In the genomic region with DNA sequence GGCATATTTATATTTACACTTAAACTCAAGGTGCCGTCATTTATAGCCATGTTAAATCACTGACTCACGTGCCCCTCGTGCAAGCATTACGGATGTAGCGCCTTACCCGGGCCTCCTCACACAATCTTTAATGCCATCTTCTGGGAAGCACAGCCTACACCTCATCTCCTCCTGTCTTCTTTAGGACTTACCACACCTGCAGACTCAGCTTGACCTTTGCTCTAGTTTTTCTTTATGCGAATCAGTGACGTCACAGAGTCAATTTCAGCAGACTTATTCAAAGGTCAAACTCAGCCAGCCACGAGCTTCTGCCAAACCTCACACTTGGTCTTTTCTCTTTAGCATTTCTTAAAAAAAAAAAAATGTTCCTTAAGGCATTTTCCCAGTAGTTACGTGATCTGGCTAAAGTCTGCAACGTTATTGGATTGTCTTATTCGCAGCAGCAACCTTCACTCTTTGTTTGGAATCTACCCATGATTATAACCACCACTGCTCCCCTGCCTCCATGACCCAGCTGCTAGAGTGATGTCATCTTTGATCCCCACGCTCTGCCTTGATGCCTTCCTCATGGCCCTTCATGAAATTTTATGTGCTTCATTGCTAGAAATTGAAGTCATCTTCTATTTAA, we compare ENCODE assay signal across 19 mouse cellular contexts.
A peak's percentile ranks its signal among the peaks of the same experiment; 100 is the strongest.
DNase-seq lines count a peak whose midpoint lies in the region; ATAC-seq and TF ChIP-seq lines count a peak whose summit lies in the region.
"Had no signal": no experiment of that assay in that cellular context is flagged by ENCODE, and none has a peak within 500 bp of the region (broad histone marks: within the 10 kb centered on the region; RNA-seq: fewer than 3 reads in every experiment).

No protein-coding gene starts in this region.

- DNase-seq in kidney, adult 2 months, result peak; percentile 25
- peak; percentile 70 for DNase-seq in embryonic facial prominence, embryonic 14.5 days (ENCODE audit: low spot score)
- DNase-seq in intestine, embryonic 14.5 days (ENCODE audit: low spot score), result no peak
- DNase-seq in ovary, postnatal 14 days (ENCODE audit: low spot score), result no peak
- no peak for DNase-seq in embryo, embryonic 11 days
- DNase-seq: adrenal gland, adult 2 months; cerebellum, adult 2 months; cerebellum, postnatal 36 days; heart, adult 2 months; kidney, postnatal 4 days; lung, adult 2 months; lung, postnatal 36 days; right cerebral cortex, postnatal 25 days had no signal

- no peaks in the 10 kb centered on the region for H3K36me3 ChIP-seq in kidney, adult 2 months (ENCODE audit: control insufficient read depth, insufficient read depth, low read length)
- H3K36me3 ChIP-seq in kidney, embryonic 16.5 days (ENCODE audit: insufficient read depth, low read length), result no peaks in the 10 kb centered on the region
- H3K36me3 ChIP-seq in embryonic facial prominence, embryonic 14.5 days (ENCODE audit: control insufficient read depth, insufficient read depth, low read length), result no peaks in the 10 kb centered on the region
- no peaks in the 10 kb centered on the region for H3K36me3 ChIP-seq in intestine, embryonic 14.5 days (ENCODE audit: control insufficient read depth, insufficient read depth, low read length)
- H3K36me3 ChIP-seq in limb, embryonic 15.5 days, result no peaks in the 10 kb centered on the region
- H3K36me3 ChIP-seq: embryonic facial prominence, embryonic 15.5 days; forebrain, embryonic 10.5 days; hindbrain, embryonic 12.5 days; limb, embryonic 12.5 days had no signal

- ATAC-seq in kidney, embryonic 16.5 days (ENCODE audit: low FRiP score, low TSS enrichment), result no peak
- ATAC-seq in embryonic facial prominence, embryonic 14.5 days (ENCODE audit: low read depth), result peak; percentile 62; the same call in 1 of the 2 replicates
- 0 out of 2 replicates have a peak, but pooled peaks have one; percentile 70 for ATAC-seq in intestine, embryonic 14.5 days (replicated peaks; ENCODE audit: low FRiP score, low TSS enrichment, low read depth)
- peak; percentile 71 for ATAC-seq in limb, embryonic 15.5 days (ENCODE audit: insufficient number of reproducible peaks, low FRiP score, low TSS enrichment, low read depth)

- H3K9me3 ChIP-seq in kidney, embryonic 16.5 days (ENCODE audit: low read length), result no peaks in the 10 kb centered on the region
- no peaks in the 10 kb centered on the region for H3K9me3 ChIP-seq in embryonic facial prominence, embryonic 14.5 days (ENCODE audit: control insufficient read depth, low read length)
- H3K9me3 ChIP-seq in intestine, embryonic 14.5 days (ENCODE audit: control insufficient read depth, low read length), result no peaks in the 10 kb centered on the region
- H3K9me3 ChIP-seq in limb, embryonic 15.5 days, result no peaks in the 10 kb centered on the region
- H3K9me3 ChIP-seq: embryonic facial prominence, embryonic 15.5 days; forebrain, embryonic 10.5 days; hindbrain, embryonic 12.5 days; limb, embryonic 12.5 days had no signal

- no peak for TF ChIP-seq POLR2A in kidney, adult 2 months (IDR thresholded peaks at IDR 0.05; ENCODE audit: low read depth, low read length)

- peaks cover 3% of the 10 kb centered on the region for H3K4me1 ChIP-seq in kidney, adult 2 months (ENCODE audit: control insufficient read depth, insufficient read depth, low read length)
- H3K4me1 ChIP-seq in kidney, embryonic 16.5 days (ENCODE audit: insufficient read depth, low read length), result peaks cover 4% of the 10 kb centered on the region; the same call in 1 of the 2 replicates
- no peaks in the 10 kb centered on the region; the same call in 1 of the 2 replicates for H3K4me1 ChIP-seq in embryonic facial prominence, embryonic 14.5 days (ENCODE audit: control insufficient read depth, insufficient read depth, low read length)
- H3K4me1 ChIP-seq in intestine, embryonic 14.5 days (replicated peaks; ENCODE audit: control insufficient read depth, insufficient read depth, low read length), result no peaks in the 10 kb centered on the region
- peaks cover 6% of the 10 kb centered on the region; the same call in 1 of the 2 replicates for H3K4me1 ChIP-seq in limb, embryonic 15.5 days
- H3K4me1 ChIP-seq: embryonic facial prominence, embryonic 15.5 days; forebrain, embryonic 10.5 days; limb, embryonic 12.5 days had no signal

- no peak for TF ChIP-seq CTCF in kidney, adult 2 months (conservative IDR thresholded peaks at IDR 0.05; ENCODE audit: insufficient read depth, insufficient read length, low read depth, low read length)

- no peak overlapping the region for H3K4me2 ChIP-seq in kidney, embryonic 16.5 days (replicated peaks; ENCODE audit: low read depth, low read length)
- no peak overlapping the region for H3K4me2 ChIP-seq in embryonic facial prominence, embryonic 14.5 days (ENCODE audit: low read depth, low read length)
- no peak overlapping the region for H3K4me2 ChIP-seq in intestine, embryonic 14.5 days (ENCODE audit: low read length)
- H3K4me2 ChIP-seq in limb, embryonic 15.5 days, result no peak overlapping the region
- H3K4me2 ChIP-seq: embryonic facial prominence, embryonic 15.5 days; hindbrain, embryonic 12.5 days; limb, embryonic 12.5 days had no signal

- WGBS in kidney, adult 2 months, result 57% methylated on average over 13 of the region's 13 CpGs
- 63% methylated on average over 13 of the region's 13 CpGs for WGBS in kidney, embryonic 16.5 days
- WGBS in embryonic facial prominence, embryonic 14.5 days, result 59% methylated on average over 13 of the region's 13 CpGs
- WGBS in intestine, embryonic 14.5 days, result 64% methylated on average over 13 of the region's 13 CpGs
- 43% methylated on average over 13 of the region's 13 CpGs for WGBS in limb, embryonic 15.5 days

- no peak overlapping the region for H3K4me3 ChIP-seq in kidney, adult 2 months (ENCODE audit: insufficient read depth, low read depth, low read length)
- no peak overlapping the region for H3K4me3 ChIP-seq in kidney, embryonic 16.5 days (ENCODE audit: low read length)
- no peak overlapping the region for H3K4me3 ChIP-seq in embryonic facial prominence, embryonic 14.5 days (ENCODE audit: low read depth, low read length)
- H3K4me3 ChIP-seq in intestine, embryonic 14.5 days (ENCODE audit: low read depth, low read length), result no peak overlapping the region
- H3K4me3 ChIP-seq in limb, embryonic 15.5 days, result no peak overlapping the region
- H3K4me3 ChIP-seq: embryonic facial prominence, embryonic 15.5 days; forebrain, embryonic 10.5 days; heart, adult 2 months; hindbrain, embryonic 12.5 days; limb, embryonic 12.5 days had no signal

- no peak overlapping the region for H3K27ac ChIP-seq in kidney, adult 2 months (ENCODE audit: insufficient read depth, low read depth, low read length)
- no peak overlapping the region for H3K27ac ChIP-seq in kidney, embryonic 16.5 days (ENCODE audit: low read length)
- H3K27ac ChIP-seq in embryonic facial prominence, embryonic 14.5 days (replicated peaks; ENCODE audit: low read depth, low read length), result no peak overlapping the region
- no peak overlapping the region for H3K27ac ChIP-seq in intestine, embryonic 14.5 days (ENCODE audit: low read depth)
- H3K27ac ChIP-seq in limb, embryonic 15.5 days, result 0 out of 2 replicates have a peak overlapping the region, but pooled peaks have one; percentile 22
- H3K27ac ChIP-seq: embryonic facial prominence, embryonic 15.5 days; forebrain, embryonic 10.5 days; heart, adult 2 months; hindbrain, embryonic 12.5 days; limb, embryonic 12.5 days had no signal

- H3K27me3 ChIP-seq in kidney, adult 2 months (replicated peaks; ENCODE audit: control insufficient read depth, insufficient read depth, low read length), result no peaks in the 10 kb centered on the region
- no peaks in the 10 kb centered on the region for H3K27me3 ChIP-seq in kidney, embryonic 16.5 days (ENCODE audit: insufficient read depth, low read length)
- H3K27me3 ChIP-seq in embryonic facial prominence, embryonic 14.5 days (replicated peaks; ENCODE audit: control insufficient read depth, insufficient read depth, low read length), result no peaks in the 10 kb centered on the region
- no peaks in the 10 kb centered on the region for H3K27me3 ChIP-seq in intestine, embryonic 14.5 days (replicated peaks; ENCODE audit: control insufficient read depth, insufficient read depth, low read length)
- no peaks in the 10 kb centered on the region for H3K27me3 ChIP-seq in limb, embryonic 15.5 days
- H3K27me3 ChIP-seq: embryonic facial prominence, embryonic 15.5 days; hindbrain, embryonic 12.5 days; limb, embryonic 12.5 days had no signal

- H3K9ac ChIP-seq in kidney, embryonic 16.5 days (replicated peaks; ENCODE audit: low read length), result no peak overlapping the region
- H3K9ac ChIP-seq in embryonic facial prominence, embryonic 14.5 days (ENCODE audit: low read depth, low read length), result no peak overlapping the region
- no peak overlapping the region for H3K9ac ChIP-seq in intestine, embryonic 14.5 days (ENCODE audit: low read length)
- no peak overlapping the region for H3K9ac ChIP-seq in limb, embryonic 15.5 days
- H3K9ac ChIP-seq: embryonic facial prominence, embryonic 15.5 days; hindbrain, embryonic 12.5 days; limb, embryonic 12.5 days had no signal

Comparison
In these comparisons a context has a peak if more than half of its experiments do, and no peak if none do; other contexts are left out.
1. DNase-seq: peak in kidney, adult 2 months (single experiment) and embryonic facial prominence, embryonic 14.5 days (single experiment); none in intestine, embryonic 14.5 days (single experiment), ovary, postnatal 14 days (single experiment) and embryo, embryonic 11 days (single experiment).